Comparison of ENCODE assay signal across 8 mouse cellular contexts in genomic region chr3:138740843-138741540, GRCm38 (mm10). TPM values are rescaled to one million over a fixed set of nuclear protein-coding genes. Genes with fewer than 3 reads are reported as not detected.
A peak's percentile ranks its signal among the peaks of the same experiment; 100 is the strongest.
DNase-seq lines count a peak whose midpoint lies in the region; ATAC-seq and TF ChIP-seq lines count a peak whose summit lies in the region.

No protein-coding gene starts in this region.

- no peak for TF ChIP-seq CTCF in MEL (IDR thresholded peaks at IDR 0.05 in 2 of 3, conservative IDR thresholded peaks at IDR 0.05 in 1 of 3; ENCODE audit: control insufficient read depth in 1 of 3, insufficient read depth in 1 of 3, low read depth in 2 of 3, low read length in 3 of 3, poor library complexity in 1 of 3, severe bottlenecking in 1 of 3)

- H3K4me3 ChIP-seq in heart, embryonic 14.5 days (ENCODE audit: control insufficient read depth in 1 of 2, insufficient read depth in 1 of 2, low read depth in 1 of 2, low read length in 2 of 2) = no peak overlapping the region; a peak in 1 of 4 replicates
- H3K4me3 ChIP-seq in MEL (ENCODE audit: control insufficient read depth in 1 of 2, insufficient read depth in 1 of 2, low read depth in 2 of 2, low read length in 2 of 2) = peak overlapping the region; percentile 59 to 92
- H3K4me3 ChIP-seq in hindbrain, embryonic 12.5 days = peak overlapping the region; percentile 81
- peak overlapping the region; percentile 82 for H3K4me3 ChIP-seq in midbrain, embryonic 15.5 days

- H3K4me2 ChIP-seq in heart, embryonic 14.5 days (ENCODE audit: low read length) = peak overlapping the region; percentile 97
- H3K4me2 ChIP-seq in hindbrain, embryonic 12.5 days (replicated peaks) = peak overlapping the region; percentile 61
- H3K4me2 ChIP-seq in midbrain, embryonic 15.5 days = peak overlapping the region; percentile 88

- 59% methylated on average over 8 of the region's 8 CpGs for WGBS in heart, embryonic 14.5 days
- WGBS in hindbrain, embryonic 12.5 days = 70% methylated on average over 8 of the region's 8 CpGs
- WGBS in midbrain, embryonic 15.5 days = 75% methylated on average over 8 of the region's 8 CpGs

- DNase-seq in heart, postnatal 14 days = no peak
- peak; percentile 81 for DNase-seq in MEL (ENCODE audit: low read depth, low spot score)
- DNase-seq in ovary, postnatal 10 days (ENCODE audit: low spot score) = no peak
- DNase-seq in gastrocnemius, postnatal 14 days = no peak
- no peak for DNase-seq in thymus, postnatal 25 days

- no peak overlapping the region for H3K27ac ChIP-seq in heart, embryonic 14.5 days (replicated peaks in 1 of 2; ENCODE audit: control insufficient read depth in 1 of 2, insufficient read depth in 1 of 2, low read depth in 2 of 2, low read length in 2 of 2)
- peak overlapping the region; percentile 58 for H3K27ac ChIP-seq in MEL (ENCODE audit: control insufficient read depth, low read depth, low read length)
- H3K27ac ChIP-seq in hindbrain, embryonic 12.5 days = peak overlapping the region; percentile 94
- H3K27ac ChIP-seq in midbrain, embryonic 15.5 days = peak overlapping the region; percentile 97

- no peak for ATAC-seq in heart, embryonic 14.5 days (ENCODE audit: insufficient number of reproducible peaks, insufficient read depth, low FRiP score, low read depth)
- no peak for ATAC-seq in hindbrain, embryonic 12.5 days (ENCODE audit: low FRiP score)
- no peak for ATAC-seq in midbrain, embryonic 15.5 days (replicated peaks)

- peaks cover 28% of the 10 kb centered on the region for H3K79me2 ChIP-seq in MEL (ENCODE audit: control insufficient read depth, insufficient read depth, low read length, poor library complexity)

- no peaks in the 10 kb centered on the region for H3K36me3 ChIP-seq in heart, embryonic 14.5 days (ENCODE audit: control insufficient read depth, insufficient read depth, low read length)
- H3K36me3 ChIP-seq in MEL (ENCODE audit: control insufficient read depth in 1 of 2, insufficient read depth in 2 of 2, low read length in 2 of 2) = peaks cover 0 to 41% of the 10 kb centered on the region in 2 experiments; a peak in 2 of 4 replicates
- H3K36me3 ChIP-seq in hindbrain, embryonic 12.5 days = no peaks in the 10 kb centered on the region
- no peaks in the 10 kb centered on the region for H3K36me3 ChIP-seq in midbrain, embryonic 15.5 days (replicated peaks)

- no peak for TF ChIP-seq RAD21 in MEL (IDR thresholded peaks at IDR 0.05; ENCODE audit: low read depth, low read length)

- no peaks in the 10 kb centered on the region for H3K9me3 ChIP-seq in heart, embryonic 14.5 days (ENCODE audit: control insufficient read depth, low read length)
- H3K9me3 ChIP-seq in MEL (replicated peaks; ENCODE audit: insufficient read depth, low read length) = no peaks in the 10 kb centered on the region
- H3K9me3 ChIP-seq in hindbrain, embryonic 12.5 days (replicated peaks) = no peaks in the 10 kb centered on the region
- no peaks in the 10 kb centered on the region for H3K9me3 ChIP-seq in midbrain, embryonic 15.5 days

- peaks cover 12 to 16% of the 10 kb centered on the region in 2 experiments; a peak in 3 of 4 replicates for H3K4me1 ChIP-seq in heart, embryonic 14.5 days (ENCODE audit: control insufficient read depth in 2 of 2, insufficient read depth in 2 of 2, low read length in 2 of 2)
- peaks cover 33 to 49% of the 10 kb centered on the region in 2 experiments for H3K4me1 ChIP-seq in MEL (ENCODE audit: control insufficient read depth in 1 of 2, insufficient read depth in 2 of 2, low read length in 2 of 2)
- peaks cover 22% of the 10 kb centered on the region for H3K4me1 ChIP-seq in hindbrain, embryonic 12.5 days
- peaks cover 28% of the 10 kb centered on the region for H3K4me1 ChIP-seq in midbrain, embryonic 15.5 days

- intact Hi-C loops in heart, postnatal 14 days (cut with DNase I) = loop anchor here (5.0 to 10.0 kb wide), 4 partner anchors 96 to 216 kb away; partner anchors contain the start of gene Eif4e
- intact Hi-C loops in gastrocnemius, postnatal 14 days (cut with DNase I; ENCODE audit: low total_unique reads) = loop anchor here (10.0 kb wide), 1 partner anchor 164 kb away; no protein-coding TSS in a partner anchor

- TF ChIP-seq POLR2A in MEL (IDR thresholded peaks at IDR 0.05; ENCODE audit: control insufficient read depth in 1 of 2, insufficient read depth in 1 of 2, low read depth in 1 of 2, low read length in 2 of 2, poor library complexity in 1 of 2) = no peak

- H3K27me3 ChIP-seq in heart, embryonic 14.5 days (ENCODE audit: control insufficient read depth, insufficient read depth, low read length) = peaks cover 9% of the 10 kb centered on the region; the same call in 1 of the 2 replicates
- no peaks in the 10 kb centered on the region for H3K27me3 ChIP-seq in MEL (ENCODE audit: control insufficient read depth in 1 of 2, insufficient read depth in 2 of 2, low read length in 2 of 2)
- H3K27me3 ChIP-seq in hindbrain, embryonic 12.5 days = 0 out of 2 replicates have a peak, but pooled peaks cover 4% of the 10 kb centered on the region
- no peaks in the 10 kb centered on the region for H3K27me3 ChIP-seq in midbrain, embryonic 15.5 days (replicated peaks)

- H3K9ac ChIP-seq in heart, embryonic 14.5 days (ENCODE audit: low read length) = no peak overlapping the region
- peak overlapping the region; percentile 77 for H3K9ac ChIP-seq in MEL (ENCODE audit: control insufficient read depth, low read depth, low read length, poor library complexity, severe bottlenecking)
- peak overlapping the region; percentile 92 for H3K9ac ChIP-seq in hindbrain, embryonic 12.5 days
- H3K9ac ChIP-seq in midbrain, embryonic 15.5 days = peak overlapping the region; percentile 91

- TF ChIP-seq EP300 in MEL (IDR thresholded peaks at IDR 0.05; ENCODE audit: low read depth in 1 of 2, low read length in 2 of 2) = peak; percentile 83 to 84

TF ChIP-seq in MEL, 35 proteins besides CTCF, POLR2A, EP300 and RAD21:
- peak; percentile 80 for TF ChIP-seq TCF12 (IDR thresholded peaks at IDR 0.05; ENCODE audit: low read depth, low read length)
- TF ChIP-seq TAL1 (IDR thresholded peaks at IDR 0.05; ENCODE audit: low read length) = peak; percentile 47; the same call in 1 of the 2 replicates
- 0 out of 2 replicates have a peak, but pooled peaks have one; percentile 66 for TF ChIP-seq MAFK (IDR thresholded peaks at IDR 0.05; ENCODE audit: borderline replicate concordance, low read depth, low read length)
- TF ChIP-seq TBP (IDR thresholded peaks at IDR 0.05; ENCODE audit: low read depth, low read length) = 0 out of 2 replicates have a peak, but pooled peaks have one; percentile 29
- peak; percentile 58; the same call in 1 of the 2 replicates for TF ChIP-seq GABPA (IDR thresholded peaks at IDR 0.05; ENCODE audit: low read depth, low read length)
- TF ChIP-seq KAT2A (conservative IDR thresholded peaks at IDR 0.05; ENCODE audit: low read depth, low read length) = no peak
- TF ChIP-seq MEF2A (IDR thresholded peaks at IDR 0.05; ENCODE audit: extremely low read depth, insufficient replicate concordance, low read depth, low read length, poor library complexity, severe bottlenecking) = 0 out of 2 replicates have a peak, but pooled peaks have one; percentile 33
- peak; percentile 84 for TF ChIP-seq ETS1 (IDR thresholded peaks at IDR 0.05; ENCODE audit: low read depth, low read length)
- 0 out of 4 replicates have a peak, but pooled peaks of 1 of the 2 experiments have one; percentile 14 for TF ChIP-seq USF2 (IDR thresholded peaks at IDR 0.05; ENCODE audit: borderline replicate concordance in 1 of 2, insufficient read depth in 1 of 2, low read depth in 1 of 2, low read length in 2 of 2)
- no peak for TF ChIP-seq MYB (IDR thresholded peaks at IDR 0.05; ENCODE audit: low read depth, low read length)
- TF ChIP-seq MYC (IDR thresholded peaks at IDR 0.05; ENCODE audit: low read depth, low read length) = peak; percentile 55; the same call in 1 of the 2 replicates
- peak; percentile 49; the same call in 1 of the 2 replicates for TF ChIP-seq BHLHE40 (IDR thresholded peaks at IDR 0.05; ENCODE audit: borderline replicate concordance, low read depth, low read length)
- TF ChIP-seq GATA1 (IDR thresholded peaks at IDR 0.05; ENCODE audit: low read depth, low read length) = peak; percentile 84
- TF ChIP-seq MAX (IDR thresholded peaks at IDR 0.05; ENCODE audit: low read length) = 0 out of 2 replicates have a peak, but pooled peaks have one; percentile 31
- TF ChIP-seq MXI1 (IDR thresholded peaks at IDR 0.05; ENCODE audit: low read depth, low read length) = peak; percentile 16
- TF ChIP-seq SIN3A (IDR thresholded peaks at IDR 0.05; ENCODE audit: low read length) = peak; percentile 64
- TF ChIP-seq RCOR1 (IDR thresholded peaks at IDR 0.05; ENCODE audit: low read depth, low read length) = peak; percentile 96
- TF ChIP-seq NELFE (IDR thresholded peaks at IDR 0.05; ENCODE audit: low read depth, low read length) = no peak
- TF ChIP-seq CHD2 (IDR thresholded peaks at IDR 0.05; ENCODE audit: low read length) = no peak
- no peak for TF ChIP-seq MAZ (IDR thresholded peaks at IDR 0.05; ENCODE audit: low read depth, low read length)
- no peak for TF ChIP-seq ZNF384 (IDR thresholded peaks at IDR 0.05; ENCODE audit: low read depth, low read length)

RNA-seq across cellular contexts. Expression of gene Tspan5, which starts 1.0 kb away (rescaled TPM):
- 16.1 and 17.4 TPM in 2 replicates for polyA plus RNA-seq in heart, embryonic 14.5 days (2014; fragmentation: Nextera tagmentation; extraction: Ambion mirVana)
- 10 to 100 TPM; 11.0 to 11.3 TPM for total RNA-seq in heart, postnatal 14 days (2021)
- 28.1 and 28.8 TPM in 2 replicates for total RNA-seq in MEL (2012; rRNA removed)
- polyA plus RNA-seq in MEL (2012; ENCODE audit: insufficient read depth in 1 of 2, insufficient read length in 2 of 2, low read depth in 1 of 2, low replicate concordance in 2 of 2, missing spikeins in 1 of 2) = 10 to 100 TPM in 1 of 2 experiments, not detected in 1; 35.1 TPM
- 74.6 and 77.8 TPM in 2 replicates for polyA plus RNA-seq in hindbrain, embryonic 12.5 days (2016; fragmentation: Nextera tagmentation; extraction: Ambion mirVana)
- 102 and 105 TPM in 2 replicates for polyA plus RNA-seq in midbrain, embryonic 15.5 days (2015; fragmentation: Nextera tagmentation; extraction: Ambion mirVana)
- total RNA-seq in gastrocnemius, postnatal 14 days (2021) = 1 to 10 TPM; 7.0 to 9.1 TPM

Comparison
In these comparisons a context has a peak if more than half of its experiments do, and no peak if none do; other contexts are left out.
1. H3K27ac ChIP-seq: peak in MEL (single experiment), hindbrain, embryonic 12.5 days (single experiment) and midbrain, embryonic 15.5 days (single experiment); none in heart, embryonic 14.5 days (0 of 2).
2. H3K4me3 ChIP-seq: peak in MEL (2 of 2), hindbrain, embryonic 12.5 days (single experiment) and midbrain, embryonic 15.5 days (single experiment); none in heart, embryonic 14.5 days (0 of 2).
3. Peak in every context shown above with its lines, with median percentiles within 50 percentile points of each other: H3K4me2 ChIP-seq.